Mouse (Mus musculus) spleen, adult 2 months (tissue): ENCODE data around the gene Psmf1. TPM values are rescaled to one million over a fixed set of nuclear protein-coding genes. Genes with fewer than 3 reads are reported as not detected.
A peak's percentile ranks its signal among the peaks of the same experiment; 100 is the strongest.

Source experiments
- DNase-seq, 2 experiments: peaks; one replicate each; pipeline versions ENCODE4 v3.0.0 to v3.0.0-alpha.2; 2012 to 2021; ENCODE audit warnings: low spot score in 2 of 2, low read depth in 1 of 2
- H3K27ac ChIP-seq: fragments of 200-500 bp; 2 replicates; pipeline ENCODE4 v1.5.1; 2012; ENCODE audit warnings: low read length, inconsistent platforms; ENCODE audit not compliant: insufficient read depth
- H3K27me3 ChIP-seq: fragments of 200-500 bp; 2 replicates; pipeline ENCODE4 v1.6.1; 2012; ENCODE audit warnings: mild to moderate bottlenecking, moderate library complexity, low read length, inconsistent platforms; ENCODE audit not compliant: control insufficient read depth, insufficient read depth
- H3K36me3 ChIP-seq: fragments of 200-500 bp; 2 replicates; pipeline ENCODE4 v1.6.1; 2012; ENCODE audit warnings: mild to moderate bottlenecking, low read length, inconsistent platforms; ENCODE audit not compliant: control insufficient read depth, insufficient read depth
- H3K4me1 ChIP-seq: fragments of 200-500 bp; 2 replicates; pipeline ENCODE4 v1.6.1; 2011; ENCODE audit warnings: inconsistent platforms; ENCODE audit not compliant: control insufficient read depth, insufficient read depth, insufficient read length
- H3K4me3 ChIP-seq: fragments of 200-500 bp; 2 replicates; pipeline ENCODE4 v1.5.1; 2011; ENCODE audit warnings: mild to moderate bottlenecking, inconsistent platforms; ENCODE audit not compliant: insufficient read depth, insufficient read length; ENCODE audit errors: extremely low read depth
- CTCF ChIP-seq: fragments of 200-500 bp; IDR thresholded peaks from 2 replicates; pipeline ENCODE4 v1.5.1; 2011; ENCODE audit warnings: mild to moderate bottlenecking, inconsistent platforms; ENCODE audit not compliant: insufficient read depth, insufficient read length, insufficient replicate concordance; ENCODE audit errors: extremely low read depth
- POLR2A ChIP-seq: fragments of 200-500 bp; IDR thresholded peaks from 2 replicates; pipeline ENCODE4 v1.6.1; 2011; ENCODE audit warnings: low read depth, low read length, inconsistent platforms
- WGBS: fragments of 180-500 bp; shearing (Covaris S2); methylation state at CpG from one replicate; pipeline ENCODE4 v1.1.7; 2018; 5-methylcytosine and 5-hydroxymethylcytosine counted together
- polyA plus RNA-seq: library from polyadenylated mRNA; depleted of rRNA; stranded (reverse); fragments of >200 nt; gene quantifications from 2 replicates; pipeline ENCODE4 v1.2.3, GENCODE M21; 2012; rRNA removed

The Psmf1 gene
- polyA plus RNA-seq = 39.5 and 43.2 TPM in 2 replicates

DNA sequence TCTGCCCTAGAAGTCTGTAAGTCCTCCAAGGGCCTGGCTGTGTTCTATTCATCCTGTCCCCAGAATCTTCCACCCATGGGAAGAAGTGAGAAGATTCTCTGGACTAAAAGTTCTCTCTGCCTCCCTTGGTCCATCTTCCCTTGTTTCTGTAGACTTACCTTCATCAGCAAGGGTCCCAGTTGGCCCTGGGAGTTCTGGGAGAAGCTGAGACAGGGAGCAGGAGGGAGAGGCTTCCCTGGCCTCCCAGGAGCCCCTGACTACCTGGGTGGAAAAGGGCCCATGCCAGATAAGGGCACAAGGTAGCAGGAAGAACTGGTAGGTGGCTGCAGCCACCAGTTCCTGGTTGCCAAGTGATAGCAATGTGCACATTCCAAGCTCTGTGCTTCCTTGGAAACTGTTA is at the start of gene Psmf1:
Gene Psmf1 (minus strand): TSS at position 342 of the 400 bp plus-strand sequence.
- Histone ChIP-seq H3K4me1 (0 out of 2 replicates have a peak, but pooled peaks cover 2% of the 10 kb centered on the region), H3K27ac (peak within 1 kb of the TSS; percentile 26), H3K4me3 (no peak within 1 kb of the TSS), H3K27me3 (no peaks in the 10 kb centered on the region), H3K36me3 (no peaks in the 10 kb centered on the region)
- TF ChIP-seq CTCF = no peak
- no peak for TF ChIP-seq POLR2A
- no peak for DNase-seq

DNA sequence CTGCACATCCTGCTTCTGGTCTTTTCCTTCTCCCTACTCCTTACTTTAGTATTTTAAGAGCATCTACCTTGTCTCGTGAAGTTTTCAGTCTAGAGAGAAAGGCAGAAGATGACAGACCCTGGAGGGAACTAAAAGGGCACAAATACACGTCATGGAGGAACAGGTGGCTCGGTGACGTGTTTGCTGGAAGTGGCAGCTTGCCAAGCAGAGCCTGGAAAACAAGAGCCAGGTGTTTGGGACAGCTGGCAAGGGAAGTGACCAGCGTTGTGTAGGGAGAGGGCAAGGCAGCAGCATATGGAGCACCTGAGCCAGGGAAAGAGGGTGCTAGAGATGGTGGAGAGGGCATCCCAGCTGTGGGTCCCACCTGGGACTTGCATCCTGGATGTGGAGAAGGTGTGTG is 47.2 kb upstream of the Psmf1 start:
- Histone ChIP-seq H3K36me3 (no peaks in the 10 kb centered on the region), H3K27ac (no peak overlapping the region), H3K4me3 (no peak overlapping the region), H3K27me3 (no peaks in the 10 kb centered on the region), H3K4me1 (no peaks in the 10 kb centered on the region)
- TF ChIP-seq POLR2A (no peak), CTCF (no peak)
- 47% methylated on average over 5 of the region's 5 CpGs for WGBS
- no peak for DNase-seq

DNA sequence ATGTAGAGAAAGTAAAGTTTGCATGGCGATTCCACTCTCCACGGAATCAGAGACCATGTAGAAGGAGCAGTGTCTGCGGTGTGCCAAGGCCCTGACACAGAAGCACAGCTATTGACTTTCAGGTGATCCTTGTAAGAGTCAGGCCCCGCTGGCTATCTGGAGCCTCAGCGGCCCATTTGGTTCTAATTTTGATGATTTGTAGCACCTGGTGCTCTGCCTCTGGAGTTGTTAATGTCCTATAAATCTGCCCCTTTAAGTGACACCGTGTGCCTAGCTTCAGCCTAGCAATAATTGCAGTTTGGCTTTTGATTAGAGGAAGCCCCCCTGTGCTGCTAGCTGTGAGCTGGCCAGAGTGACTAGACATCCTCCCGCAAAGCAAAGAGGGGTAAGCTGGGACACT is 46.2 kb upstream of the Psmf1 start:
- no peaks in the 10 kb centered on the region for H3K4me1 ChIP-seq
- no peaks in the 10 kb centered on the region for H3K36me3 ChIP-seq
- TF ChIP-seq POLR2A = no peak
- TF ChIP-seq CTCF = no peak
- H3K27ac ChIP-seq = no peak overlapping the region
- WGBS = 49% methylated on average over 7 of the region's 7 CpGs
- no peak for DNase-seq
- H3K4me3 ChIP-seq = no peak overlapping the region
- no peaks in the 10 kb centered on the region for H3K27me3 ChIP-seq

DNA sequence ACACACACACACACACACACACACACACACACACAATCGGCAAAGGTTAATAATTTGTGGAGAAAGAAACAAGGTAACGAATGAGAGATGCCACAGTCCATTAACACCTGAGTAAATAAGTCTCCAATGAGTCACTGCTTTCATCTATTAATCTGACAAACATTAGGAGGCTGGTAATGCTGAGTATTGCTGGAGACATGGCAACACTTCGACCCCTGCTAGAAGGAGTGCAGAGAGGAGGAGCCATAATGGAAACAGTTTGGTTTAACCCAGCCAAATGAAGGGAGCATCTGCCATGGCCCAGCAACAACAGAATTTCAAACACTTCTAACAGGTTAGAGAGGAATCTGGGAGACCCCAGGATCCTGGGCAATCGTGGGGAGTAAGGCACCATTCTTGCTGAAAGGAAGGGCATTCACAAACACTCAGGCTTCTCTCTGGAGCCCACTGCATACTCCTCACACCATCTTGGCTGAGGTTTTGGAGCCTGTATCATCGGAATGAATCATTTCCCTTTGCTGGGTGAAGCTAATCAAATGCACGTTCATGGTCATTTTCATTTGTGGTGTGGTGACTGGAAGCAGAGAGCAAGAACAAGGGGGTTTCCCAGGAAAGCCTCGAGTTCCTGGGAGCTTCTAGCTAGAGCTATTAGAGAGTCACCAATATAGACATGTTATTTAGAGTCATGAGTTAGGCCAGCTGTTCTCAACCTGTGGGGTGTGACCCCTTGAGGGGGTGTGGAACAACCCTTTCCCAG is 44.4 kb upstream of the Psmf1 start:
- no peaks in the 10 kb centered on the region for H3K4me1 ChIP-seq
- H3K27ac ChIP-seq = no peak overlapping the region
- no peak overlapping the region for H3K4me3 ChIP-seq
- 72% methylated on average over 7 of the region's 7 CpGs for WGBS
- no peaks in the 10 kb centered on the region for H3K36me3 ChIP-seq
- TF ChIP-seq CTCF (no peak), POLR2A (no peak)
- DNase-seq = no peak
- H3K27me3 ChIP-seq = no peaks in the 10 kb centered on the region

DNA sequence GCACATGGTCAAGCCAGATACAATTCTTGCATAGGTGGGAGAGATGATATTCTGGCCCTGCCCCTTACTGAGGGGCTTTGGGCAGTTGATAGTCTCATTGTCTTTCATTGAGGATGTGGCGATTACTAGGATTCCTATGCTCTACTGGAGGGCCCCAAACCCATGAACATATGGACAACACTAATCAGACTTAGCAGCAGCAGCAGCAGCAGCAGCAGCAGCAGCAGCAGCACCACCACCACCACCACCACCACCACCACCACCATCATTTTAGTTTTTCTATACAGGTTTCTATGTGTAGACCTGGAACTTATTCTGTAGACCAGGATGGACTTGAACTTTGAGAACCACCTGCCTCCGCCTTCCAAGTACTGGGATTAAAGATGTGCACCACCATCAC is 39.5 kb upstream of the Psmf1 start:
- TF ChIP-seq CTCF (no peak), POLR2A (no peak)
- no peaks in the 10 kb centered on the region for H3K4me1 ChIP-seq
- H3K4me3 ChIP-seq = no peak overlapping the region
- WGBS = 73% methylated on average over 2 of the region's 2 CpGs
- no peak overlapping the region for H3K27ac ChIP-seq
- H3K36me3 ChIP-seq = no peaks in the 10 kb centered on the region
- no peak for DNase-seq
- H3K27me3 ChIP-seq = no peaks in the 10 kb centered on the region

DNA sequence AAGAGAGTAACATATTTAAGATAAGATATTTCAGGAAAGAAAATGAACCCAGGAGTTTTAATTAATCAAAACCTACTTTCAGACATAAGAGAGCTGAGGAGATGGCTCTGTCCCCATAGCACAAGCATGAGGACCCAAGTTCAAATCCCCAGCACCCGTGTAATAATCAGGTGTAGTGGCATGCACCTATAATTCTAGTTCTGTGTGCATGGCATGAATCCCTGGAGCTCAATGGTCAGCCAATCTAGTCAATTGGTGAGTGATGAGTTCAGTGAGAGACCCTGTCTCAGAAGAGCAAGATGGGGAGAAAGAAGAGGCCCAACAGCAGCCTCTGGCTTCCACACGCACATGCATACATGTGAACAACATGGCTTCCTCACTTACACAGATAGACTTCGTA is 33.4 kb upstream of the Psmf1 start:
- Histone ChIP-seq H3K36me3 (no peaks in the 10 kb centered on the region), H3K4me3 (no peak overlapping the region), H3K27me3 (no peaks in the 10 kb centered on the region), H3K27ac (no peak overlapping the region), H3K4me1 (no peaks in the 10 kb centered on the region)
- 91% methylated on average over 3 of the region's 3 CpGs for WGBS
- DNase-seq = no peak
- TF ChIP-seq CTCF = no peak
- TF ChIP-seq POLR2A = no peak

DNA sequence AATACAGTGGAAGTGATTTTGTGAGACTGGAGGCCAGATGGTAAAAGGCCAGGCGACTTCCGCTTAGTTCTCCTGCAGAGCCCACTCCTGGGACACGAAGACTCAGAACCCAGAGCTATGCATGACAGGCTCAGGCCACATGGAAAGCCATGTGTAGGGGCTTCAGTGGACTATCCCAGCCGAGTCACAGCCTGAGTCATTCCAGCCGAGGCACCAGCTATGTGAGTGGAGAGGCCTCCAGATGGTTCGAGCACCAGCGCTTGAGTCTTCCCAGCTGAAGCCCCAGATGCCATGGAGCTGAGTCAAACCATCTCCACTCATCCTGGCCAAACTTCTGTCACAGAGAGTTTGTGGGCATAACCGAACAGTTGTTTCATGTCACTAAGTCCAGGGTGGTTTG is 29.5 kb upstream of the Psmf1 start:
- no peaks in the 10 kb centered on the region for H3K36me3 ChIP-seq
- no peak overlapping the region for H3K27ac ChIP-seq
- no peaks in the 10 kb centered on the region for H3K4me1 ChIP-seq
- H3K4me3 ChIP-seq = no peak overlapping the region
- TF ChIP-seq POLR2A (no peak), CTCF (no peak)
- 88% methylated on average over 8 of the region's 8 CpGs for WGBS
- no peaks in the 10 kb centered on the region for H3K27me3 ChIP-seq
- no peak for DNase-seq
